Mouse (Mus musculus) frontal cortex, postnatal 36 days (tissue): ENCODE results near the gene Ntm.

ENCODE experiments used
- DNase-seq, 2 experiments: peaks; one replicate each; pipeline ENCODE4 v3.0.0; 2022; ENCODE audit warnings: low spot score in 2 of 2

Ntm gene

DNA sequence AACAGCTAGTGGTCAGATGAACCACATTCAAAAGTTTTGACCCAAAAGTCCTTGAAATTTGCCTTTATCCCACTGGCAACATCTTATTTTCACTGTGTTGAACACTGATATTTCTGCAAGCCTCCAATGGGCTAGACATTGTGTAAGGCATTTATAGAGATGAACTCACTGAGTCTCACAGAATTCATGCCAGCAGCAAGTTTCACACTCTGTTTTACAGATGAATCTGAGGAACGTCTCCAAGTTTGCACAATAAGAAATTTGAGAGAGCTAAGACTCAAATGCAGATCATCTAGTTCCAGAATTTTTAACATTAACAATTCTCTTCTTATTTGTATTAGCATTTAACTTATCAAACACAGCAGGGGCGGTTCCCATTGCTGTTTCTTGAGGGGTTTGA lies 203.9 kb downstream of the Ntm start:
- DNase-seq: no peak

DNA sequence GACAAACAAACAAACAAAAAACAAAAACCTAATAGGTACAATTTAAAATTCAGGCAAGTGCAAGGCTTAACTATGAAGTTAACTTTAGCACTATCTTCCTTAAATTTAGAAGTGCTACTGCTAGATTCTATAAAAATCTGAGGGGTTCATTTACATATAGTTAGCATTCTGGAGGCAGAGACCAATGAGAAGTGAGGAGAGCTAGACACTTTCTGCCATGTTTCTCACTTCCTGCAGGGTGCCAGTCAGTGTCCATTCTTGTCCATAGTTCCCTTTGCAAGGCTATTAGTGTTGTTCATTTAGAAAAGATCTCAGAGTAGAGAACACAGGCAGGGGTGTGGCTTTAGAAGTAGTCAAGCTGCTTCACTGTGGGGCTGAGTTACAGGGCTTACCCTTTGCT lies 208.6 kb downstream of the Ntm start:
- no peak for DNase-seq

GRCm38 (mm10) chr9:29751396-29751795 lies 211.5 kb downstream of the Ntm start:
- no peak for DNase-seq

DNA sequence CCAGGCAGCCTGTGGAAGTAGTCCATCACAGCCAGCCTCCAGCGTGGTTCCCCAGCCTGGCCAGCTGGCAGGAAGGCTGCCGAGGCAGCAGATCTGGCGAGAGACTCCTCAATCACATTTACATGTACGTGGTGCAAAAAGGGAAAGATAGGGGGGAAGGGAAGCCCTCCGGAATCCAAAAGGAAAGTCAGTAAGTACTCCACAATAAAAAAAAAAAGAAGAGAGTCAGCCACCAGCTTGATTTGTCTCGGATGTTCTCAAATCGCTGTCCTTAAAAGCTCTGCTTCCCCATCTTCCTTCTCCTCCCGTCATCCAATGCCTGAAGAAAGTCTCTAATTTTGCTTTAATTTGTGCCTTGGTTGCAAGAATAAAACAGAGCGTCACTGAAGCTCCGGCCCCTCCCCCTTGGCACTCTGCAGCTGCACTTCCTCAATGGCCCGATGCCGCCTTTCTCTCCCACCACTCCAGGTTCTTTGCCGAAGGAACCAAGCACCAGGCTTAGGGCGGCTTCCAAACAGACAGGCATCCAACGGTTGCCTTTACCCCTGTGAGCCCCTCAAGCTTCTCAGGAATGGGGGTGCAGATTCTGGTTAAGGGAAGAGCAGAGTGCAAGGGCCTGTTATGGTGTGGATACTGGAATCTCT lies 212.4 kb downstream of the Ntm start:
- DNase-seq: peak; percentile 71 to 80

GRCm38 (mm10) chr9:29748070-29748469 lies 214.9 kb downstream of the Ntm start:
- no peak for DNase-seq

DNA sequence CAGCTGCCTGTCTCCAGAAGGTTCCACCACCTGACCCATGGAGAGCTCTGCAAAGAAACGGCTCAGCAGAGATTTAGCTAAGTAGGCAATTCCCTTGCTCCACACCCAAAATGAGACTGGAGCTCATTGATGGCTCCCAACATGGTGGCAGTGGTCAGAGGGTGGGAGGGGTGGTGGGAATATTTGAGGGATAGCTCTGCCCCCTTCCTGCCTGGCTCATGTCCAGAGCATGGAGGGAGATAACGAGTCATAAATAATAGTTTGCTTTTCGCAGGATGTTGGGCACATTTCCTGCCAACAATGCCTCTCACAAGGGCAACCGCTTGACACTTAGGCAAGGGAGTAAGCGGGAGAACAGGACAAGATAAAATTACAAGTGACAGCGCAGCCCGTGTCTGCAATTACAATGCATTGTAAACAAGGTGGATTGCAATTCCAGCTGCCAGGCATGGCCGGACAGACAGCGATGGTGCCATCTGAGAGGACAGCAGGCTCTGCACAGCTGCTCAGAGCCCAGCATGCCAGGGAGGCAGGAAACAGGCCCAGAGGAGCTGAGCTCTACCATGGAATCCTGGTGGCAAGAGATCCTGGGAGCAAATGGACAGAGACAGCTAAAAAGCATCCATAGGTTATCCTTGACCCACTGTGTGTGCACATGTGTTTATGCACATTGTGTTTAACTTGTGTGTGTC lies 224.0 kb downstream of the Ntm start:
- no peak for DNase-seq

DNA sequence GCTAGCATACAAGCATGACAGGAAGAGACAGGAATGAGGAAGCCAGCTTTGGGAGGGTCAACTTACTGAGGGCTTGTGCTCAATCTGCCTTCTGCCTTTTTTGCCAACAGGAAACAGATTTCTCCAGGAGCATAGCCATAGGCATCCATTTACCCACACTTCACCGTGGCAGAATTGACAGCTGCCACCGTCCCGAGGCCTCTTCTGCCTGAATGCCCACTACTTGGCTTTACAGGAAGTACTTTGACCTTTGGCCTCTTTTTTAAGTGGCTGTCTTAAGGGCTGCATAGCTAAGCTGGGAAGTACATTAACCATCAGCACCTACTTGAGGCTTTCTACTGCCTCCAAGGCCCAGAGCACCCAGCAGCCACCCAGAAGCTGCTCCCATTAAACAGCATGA lies 226.9 kb downstream of the Ntm start:
- no peak for DNase-seq

GRCm38 (mm10) chr9:29732895-29733294 lies 230.0 kb downstream of the Ntm start:
- DNase-seq: no peak

DNA sequence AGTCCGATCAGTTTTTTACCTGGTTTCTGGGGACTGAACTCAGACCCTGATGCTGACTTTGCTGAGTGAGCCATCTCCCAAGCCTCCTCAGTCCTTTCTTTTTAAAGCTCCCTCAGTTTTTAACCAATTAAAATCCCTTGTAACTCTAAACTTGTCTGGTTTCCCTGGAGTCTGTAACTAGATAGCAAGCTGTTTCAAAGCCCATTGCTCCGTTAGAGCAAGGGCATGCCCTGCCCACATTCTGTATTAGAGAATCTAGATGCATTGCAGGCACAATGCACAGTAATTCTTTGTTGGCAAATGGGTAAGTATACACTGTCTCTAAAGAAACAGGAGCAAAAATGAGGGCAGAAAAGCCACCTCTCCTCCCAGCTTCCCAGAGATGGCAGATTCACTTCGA lies 231.3 kb downstream of the Ntm start:
- DNase-seq: no peak

DNA sequence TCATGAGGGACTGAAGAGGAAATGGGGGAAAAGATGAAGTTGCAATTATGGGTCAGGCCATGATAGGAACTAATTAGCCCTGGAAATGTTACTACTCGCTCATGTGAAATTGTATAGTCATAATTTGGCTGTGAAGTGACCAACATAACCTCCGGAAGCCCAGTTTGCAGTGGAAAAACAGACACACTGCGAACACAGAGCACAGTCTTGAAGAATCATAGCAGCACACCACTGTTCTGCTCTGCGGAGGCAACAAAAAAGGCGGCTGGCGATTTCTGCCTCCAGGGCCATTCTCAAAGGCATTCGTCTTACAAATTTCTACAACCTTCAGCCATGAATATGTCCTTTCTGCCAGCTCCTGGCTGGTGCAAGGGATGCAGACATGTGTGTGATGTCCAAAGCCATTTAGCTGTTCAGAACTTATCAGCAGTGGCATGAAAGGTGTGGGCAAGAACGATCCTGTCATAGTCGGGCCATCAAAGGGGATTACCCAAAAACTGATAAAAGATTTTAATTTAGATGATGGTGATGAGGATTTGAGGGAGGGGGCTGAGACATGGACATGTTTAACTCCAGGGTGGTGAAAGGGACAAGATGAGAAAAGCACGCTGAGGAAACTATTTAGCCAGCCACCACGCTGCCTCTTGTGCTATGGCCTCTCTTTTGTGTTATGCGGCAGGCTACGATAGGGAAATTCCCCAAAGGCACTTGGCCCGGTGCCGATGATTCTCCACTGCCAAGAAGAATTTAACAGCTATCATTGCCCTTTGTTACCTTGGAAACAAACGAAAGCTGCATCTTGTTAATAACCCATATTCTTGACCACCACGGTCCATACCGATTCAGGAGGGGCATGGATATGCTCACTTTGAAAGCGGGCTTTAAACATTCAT lies 235.2 kb downstream of the Ntm start:
- DNase-seq: no peak

GRCm38 (mm10) chr9:29721461-29721860 lies 241.5 kb downstream of the Ntm start:
- DNase-seq: no peak

DNA sequence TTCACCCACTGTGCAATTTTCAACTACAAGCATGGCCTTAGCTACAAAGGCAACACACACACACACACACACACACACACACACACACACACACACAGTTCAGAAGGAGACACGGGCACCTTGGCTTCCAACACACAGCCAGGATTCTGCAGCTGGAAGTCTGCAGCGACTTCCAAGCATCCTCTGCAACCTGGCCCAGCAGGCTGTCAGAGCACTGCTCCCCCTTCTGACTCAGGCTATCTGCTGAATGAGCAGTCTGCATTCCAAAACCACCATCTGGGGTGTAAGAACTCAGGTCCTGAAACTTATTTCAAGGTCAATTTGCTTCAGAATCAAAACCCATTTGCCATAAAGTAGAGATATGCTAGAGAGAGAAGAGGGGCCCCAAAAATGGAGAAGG lies 246.1 kb downstream of the Ntm start:
- DNase-seq: no peak

GRCm38 (mm10) chr9:29698276-29698675 lies 264.7 kb downstream of the Ntm start:
- DNase-seq: no peak

DNA sequence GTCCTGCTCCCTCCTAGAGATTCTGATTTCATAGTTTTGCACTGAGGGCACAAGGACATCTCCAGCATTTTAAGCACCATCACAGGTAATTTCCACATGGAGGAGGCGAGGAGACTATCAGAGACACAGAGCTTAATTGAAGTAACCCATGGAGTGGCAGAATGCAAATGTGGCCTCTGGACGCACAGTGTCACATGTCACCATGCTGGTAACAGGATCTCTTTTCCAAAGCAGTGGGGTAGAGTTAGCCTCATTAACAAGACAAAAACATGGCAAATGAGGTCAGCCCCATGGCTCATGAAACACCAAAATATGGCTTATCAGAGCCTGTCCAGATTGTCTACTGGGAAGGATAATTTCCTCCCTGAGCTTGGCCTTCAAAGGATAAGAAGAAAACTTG lies 268.8 kb downstream of the Ntm start:
- DNase-seq: no peak

DNA sequence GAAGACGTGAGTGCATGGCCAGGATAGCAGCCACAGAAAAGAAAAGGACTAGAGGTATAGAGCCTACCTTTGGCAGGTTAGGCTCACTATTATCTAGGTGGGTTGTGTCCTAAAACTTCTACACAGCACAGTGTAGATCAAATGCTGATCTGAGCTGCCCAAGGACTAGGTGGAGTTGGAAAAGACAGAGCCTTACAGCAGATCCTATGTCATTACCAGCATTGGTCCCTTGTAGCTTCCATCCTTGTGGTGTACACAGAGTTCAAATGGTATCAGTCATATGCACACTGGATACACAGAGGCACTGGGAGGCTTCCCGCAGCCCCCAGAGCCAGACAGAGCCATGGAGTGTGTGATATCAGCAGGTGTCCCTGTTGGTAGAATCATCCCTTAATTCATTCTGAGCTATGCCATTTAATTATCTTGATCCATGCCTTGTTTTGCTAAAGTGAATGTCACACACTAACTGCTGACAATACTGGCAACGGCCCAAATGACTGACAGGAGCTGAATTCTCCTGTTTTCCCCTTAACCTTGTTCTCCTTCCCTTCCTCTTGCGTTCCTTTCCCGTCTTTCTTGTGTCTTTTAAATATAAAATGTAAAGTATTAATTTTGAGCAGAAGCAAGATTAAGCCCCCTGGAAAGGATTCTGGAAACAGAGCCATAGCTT lies 271.6 kb downstream of the Ntm start:
- DNase-seq: no peak

DNA sequence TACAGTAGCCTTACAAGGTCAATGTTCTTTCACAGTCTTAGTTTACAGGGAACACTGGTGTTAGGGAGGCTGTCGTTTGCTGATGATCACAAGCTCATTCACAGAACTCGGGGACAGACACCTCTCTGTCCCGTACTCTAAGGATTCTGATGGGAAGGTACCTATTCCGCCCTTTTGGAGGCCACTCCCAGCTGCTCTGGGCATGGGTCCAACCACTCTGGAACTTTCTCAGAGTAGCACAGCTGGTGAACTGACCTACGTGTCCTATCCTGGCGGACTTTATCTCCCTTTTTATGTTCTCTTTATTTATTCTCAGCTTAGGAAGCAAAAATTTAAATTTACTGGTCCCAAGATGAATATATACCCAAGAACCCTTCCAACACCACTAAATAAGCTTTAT lies 280.7 kb downstream of the Ntm start:
- no peak for DNase-seq

DNA sequence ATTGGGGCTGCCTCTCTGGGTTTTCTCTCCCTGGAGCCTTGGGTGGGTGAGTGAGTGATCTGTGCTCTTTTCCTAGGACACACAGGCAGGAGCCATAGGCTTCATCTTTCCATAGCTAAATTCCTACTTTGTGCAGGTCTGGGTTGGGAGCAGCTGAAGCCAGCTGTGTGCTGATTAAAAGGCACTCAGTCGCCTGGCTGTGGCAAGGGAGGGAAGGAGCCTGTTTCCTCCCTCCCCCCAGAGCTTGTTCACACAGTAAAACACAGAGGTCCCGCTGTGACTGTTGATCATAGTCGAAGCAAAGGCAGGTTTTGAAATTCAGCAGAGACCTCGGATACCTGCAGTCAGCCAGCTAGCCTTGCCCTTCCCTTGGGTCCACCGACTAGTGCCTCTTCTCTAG lies 282.3 kb downstream of the Ntm start:
- no peak for DNase-seq

GRCm38 (mm10) chr9:29673911-29674310 lies 289.0 kb downstream of the Ntm start:
- DNase-seq: no peak

DNA sequence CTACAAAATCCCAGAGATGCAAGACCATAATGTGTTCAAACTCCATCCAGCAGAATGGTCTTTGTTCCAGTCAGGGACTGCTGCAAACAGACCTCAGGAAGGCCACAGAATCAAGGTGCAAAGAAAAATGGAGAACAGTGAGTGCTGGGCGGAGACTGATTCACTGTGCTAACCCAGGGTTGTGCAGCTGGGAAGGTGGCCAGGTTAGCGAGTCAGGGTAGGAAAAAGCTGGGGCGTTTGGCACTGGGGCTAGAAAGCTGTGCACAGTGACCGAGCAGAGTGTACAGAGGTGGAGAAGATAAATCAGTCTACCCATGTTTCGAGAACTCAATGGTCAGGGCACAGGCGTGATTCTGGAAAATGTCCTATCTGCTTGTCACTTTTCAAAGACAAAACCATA lies 291.1 kb downstream of the Ntm start:
- DNase-seq: no peak

DNA sequence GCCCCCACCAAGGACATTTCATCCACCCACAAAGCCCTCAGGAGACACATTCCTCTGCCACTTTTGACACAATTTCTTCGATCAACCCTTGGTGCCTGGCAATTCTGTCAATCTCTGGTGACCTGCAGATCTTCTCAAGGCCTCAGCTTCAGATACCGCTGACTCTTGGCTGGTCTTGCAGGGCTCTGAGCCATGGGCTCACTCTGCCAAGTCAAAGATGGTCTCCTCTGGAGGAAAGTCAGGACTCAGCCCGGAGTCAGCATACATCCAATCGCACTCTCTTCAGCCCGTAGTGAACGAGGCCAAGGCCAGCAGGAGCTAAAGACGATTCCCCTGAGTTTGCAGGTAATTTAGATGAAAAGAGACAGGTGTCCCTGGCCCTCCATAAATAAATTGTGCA lies 299.7 kb downstream of the Ntm start:
- DNase-seq: no peak

DNA sequence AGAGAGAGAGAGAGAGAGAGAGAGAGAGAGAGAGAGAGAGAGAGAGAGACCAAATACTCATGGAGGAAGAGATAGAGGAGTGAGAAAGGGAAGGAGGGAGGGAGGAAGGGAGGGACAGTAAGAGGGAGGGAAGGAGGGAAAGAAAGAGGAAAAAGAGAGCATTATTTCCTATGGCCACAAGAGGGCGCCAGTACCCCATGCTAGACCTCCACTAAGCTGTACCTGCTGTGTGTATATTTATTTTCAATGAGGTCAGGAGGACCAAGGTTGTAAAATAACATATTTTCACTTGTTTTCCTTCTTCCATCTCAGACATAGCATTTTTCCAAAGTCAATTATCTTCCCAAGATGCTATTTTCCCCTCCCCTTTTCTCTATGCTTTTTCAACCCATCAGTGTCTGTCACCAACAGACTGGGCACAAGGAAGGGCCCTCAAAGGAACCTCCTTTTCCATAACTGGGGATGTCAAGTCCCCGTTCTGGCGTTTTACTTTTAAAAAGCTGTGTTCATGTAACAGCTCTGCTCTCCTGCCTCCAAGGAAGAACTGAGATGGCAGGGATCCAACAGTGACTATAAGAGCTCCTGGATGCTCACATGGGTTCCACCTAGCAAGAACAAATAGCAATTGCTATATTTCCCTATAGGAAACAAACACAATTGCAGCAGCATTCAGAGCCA lies 301.3 kb downstream of the Ntm start:
- DNase-seq: peak; percentile 56 to 77
